Mouse (Mus musculus): ENCODE measurements around the gene Arl3.

DNA sequence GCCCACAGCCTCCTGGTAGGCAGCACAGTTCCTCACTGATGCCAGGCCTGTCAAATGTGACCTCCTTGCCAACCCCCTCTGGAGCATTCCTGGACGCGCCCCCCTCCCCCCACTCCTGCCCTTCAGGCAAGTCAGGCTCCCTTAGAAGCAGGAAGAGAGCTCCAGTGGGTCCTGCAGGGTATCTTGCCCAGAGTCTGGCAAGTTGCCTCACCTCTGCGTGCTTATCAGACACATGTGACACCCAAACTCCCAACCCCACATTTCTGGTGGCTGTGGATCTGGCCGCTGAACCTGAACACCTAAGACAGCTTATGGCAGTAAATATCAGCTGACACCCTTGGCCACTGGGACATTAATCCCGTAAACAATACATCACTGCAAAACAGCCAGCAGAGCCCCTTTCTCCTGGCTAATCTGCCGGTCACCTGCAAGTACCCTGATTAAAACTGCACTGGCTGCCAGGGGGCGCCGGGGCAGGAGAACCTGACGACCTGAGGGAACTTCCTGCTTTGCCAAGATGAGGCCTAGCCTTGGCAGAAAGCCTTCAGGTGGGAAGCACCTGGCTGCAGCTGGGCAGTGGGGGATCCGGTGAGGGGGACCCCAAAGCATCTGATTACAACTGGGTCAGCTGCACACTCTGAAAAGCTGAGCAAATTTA, 40.8 kb downstream of the Arl3 start:
- TF ChIP-seq GATA1 (IDR thresholded peaks at IDR 0.05; ENCODE audit: low read length) (no peak), TAL1 (IDR thresholded peaks at IDR 0.05; ENCODE audit: low read length) (no peak)

All from erythroblast, embryonic 14.5 days (primary cell).